ENCODE assay signal across 8 mouse cellular contexts in genomic region chr3:87919336-87920108, GRCm38 (mm10). TPM values are rescaled to one million over a fixed set of nuclear protein-coding genes. Genes with fewer than 3 reads are reported as not detected.
DNase-seq lines count a peak whose midpoint lies in the region; ATAC-seq and TF ChIP-seq lines count a peak whose summit lies in the region.

Gene Mrpl24 (plus strand): TSS chr3:87919506.

- no peaks in the 10 kb centered on the region for H3K27me3 ChIP-seq in Patski
- no peaks in the 10 kb centered on the region for H3K27me3 ChIP-seq in hindbrain, embryonic 14.5 days (ENCODE audit: control insufficient read depth, insufficient read depth, low read length)

- WGBS in hindbrain, embryonic 14.5 days, result under 1% methylated on average over 30 of the region's 30 CpGs

- peaks cover 61% of the 10 kb centered on the region for H3K36me3 ChIP-seq in hindbrain, embryonic 14.5 days (replicated peaks; ENCODE audit: control insufficient read depth, insufficient read depth)

- TF ChIP-seq CTCF in Patski (IDR thresholded peaks at IDR 0.05), result no peak

- DNase-seq in Patski (ENCODE audit: low read depth, low spot score), result peak; percentile 97
- peak; percentile 81 to 86 for DNase-seq in cerebellum, postnatal 14 days
- DNase-seq in frontal cortex, postnatal 25 days (ENCODE audit: low spot score in 2 of 2), result peak; percentile 60 to 69
- peak; percentile 91 for DNase-seq in hindbrain, embryonic 14.5 days (ENCODE audit: low spot score)
- peak; percentile 79 to 84 for DNase-seq in layer of hippocampus, postnatal 36 days
- DNase-seq in lung, postnatal 36 days, result peak; percentile 95
- peak; percentile 96 for DNase-seq in retina, postnatal 1 day
- peak; percentile 45 for DNase-seq in urinary bladder, adult 2 months (ENCODE audit: low spot score)

- peak; percentile 83 for ATAC-seq in Patski
- ATAC-seq in hindbrain, embryonic 14.5 days (ENCODE audit: low FRiP score), result peak; percentile 76

- H3K9me3 ChIP-seq in hindbrain, embryonic 14.5 days (ENCODE audit: control insufficient read depth, low read length), result no peaks in the 10 kb centered on the region

- in situ Hi-C loops in Patski (cut with MboI; ENCODE audit: low pct_unique_long_range_greater_than_20kb), result no loop called here

- peak within 1 kb of the TSS; percentile 52 for H3K4me3 ChIP-seq in hindbrain, embryonic 14.5 days (replicated peaks; ENCODE audit: low read length)

- CTCF ChIA-PET in Patski (lab: Charles Lee), result interaction anchor here (0.7 to 3.8 kb wide), 4 partner anchors 11 to 152 kb away, joined by 3 to 14 read pairs (median 3); partner anchors contain the start of gene Prcc

- POLR2A ChIA-PET in Patski (lab: Charles Lee), result interaction anchor here (0.5 to 1.7 kb wide), 5 partner anchors 9 to 86 kb away, joined by 4 to 6 read pairs (median 5); no protein-coding TSS in a partner anchor

- H3K4me1 ChIP-seq in hindbrain, embryonic 14.5 days (replicated peaks; ENCODE audit: control insufficient read depth, insufficient read depth, low read length), result peaks cover 4% of the 10 kb centered on the region

- H3K27ac ChIP-seq in hindbrain, embryonic 14.5 days, result peak within 1 kb of the TSS; percentile 56

- H3K4me2 ChIP-seq in hindbrain, embryonic 14.5 days (replicated peaks), result peak within 1 kb of the TSS; percentile 80

- H3K9ac ChIP-seq in hindbrain, embryonic 14.5 days, result peak within 1 kb of the TSS; percentile 67

RNA-seq across cellular contexts. Expression of gene Mrpl24, which starts in this region (rescaled TPM):
- polyA plus RNA-seq in Patski (2021), result 166 TPM
- polyA plus RNA-seq in hindbrain, embryonic 14.5 days (2014; fragmentation: Nextera tagmentation; extraction: Ambion mirVana), result 50.0 and 53.5 TPM in 2 replicates
- 10 to 100 TPM; 54.7 to 59.8 TPM for total RNA-seq in layer of hippocampus, postnatal 36 days (2021)
- 120 and 132 TPM in 2 replicates for polyA plus RNA-seq in urinary bladder, adult 2 months (2012; rRNA removed)

Comparison
In these comparisons a context has a peak if more than half of its experiments do, and no peak if none do; other contexts are left out.
1. Peak in every context shown above with its lines: DNase-seq, ATAC-seq, H3K4me3 ChIP-seq and H3K27ac ChIP-seq.
2. DNase-seq: peak in every context shown above with its lines; median percentile 97 in Patski; 96 in retina, postnatal 1 day; 95 in lung, postnatal 36 days; 91 in hindbrain, embryonic 14.5 days; 84 in cerebellum, postnatal 14 days; 82 in layer of hippocampus, postnatal 36 days; 64 in frontal cortex, postnatal 25 days; 45 in urinary bladder, adult 2 months.